Mouse (Mus musculus): ENCODE results near the gene Fli1. TPM values are rescaled to one million over a fixed set of nuclear protein-coding genes. Genes with fewer than 3 reads are reported as not detected.
A peak's percentile ranks its signal among the peaks of the same experiment; 100 is the strongest.

Gene Fli1
- polyA plus RNA-seq, 1 experiment from 2014 or later: 21.6 TPM

DNA sequence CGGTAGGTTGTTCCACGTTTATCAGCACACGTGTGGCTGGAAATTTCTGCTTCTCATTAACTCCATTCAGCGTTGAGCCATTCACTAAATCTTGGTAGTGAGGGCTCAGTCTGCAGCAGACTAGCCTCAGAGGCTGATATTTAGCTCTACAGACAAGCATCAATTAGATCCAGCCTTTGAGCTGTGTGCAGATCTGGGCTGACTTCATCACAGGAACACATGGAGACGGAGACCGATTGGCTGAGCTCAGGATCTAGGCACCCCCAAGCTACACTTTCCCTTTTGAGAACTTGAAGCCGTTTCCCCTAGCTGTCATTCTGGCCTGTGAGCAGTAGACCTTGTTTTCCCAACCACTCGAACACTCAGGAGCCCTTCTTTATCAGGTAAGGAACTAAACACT, 34.5 kb downstream of the Fli1 start:
- Histone ChIP-seq H3K27ac (peak overlapping the region; percentile 58; the same call in 1 of the 2 replicates), H3K4me3 (replicated peaks; ENCODE audit: low read depth, low read length) (no peak overlapping the region), H3K4me1 (replicated peaks; ENCODE audit: insufficient read depth, low read length) (peaks cover 21% of the 10 kb centered on the region; the same call in 1 of the 2 replicates), H3K9me3 (replicated peaks; ENCODE audit: low read length) (no peaks in the 10 kb centered on the region), H3K36me3 (ENCODE audit: insufficient read depth, low read length) (no peaks in the 10 kb centered on the region), H3K4me2 (ENCODE audit: low read length) (no peak overlapping the region), H3K9ac (ENCODE audit: low read depth, low read length) (no peak overlapping the region), H3K27me3 (ENCODE audit: insufficient read depth, low read length) (no peaks in the 10 kb centered on the region)
- ATAC-seq (replicated peaks; ENCODE audit: low FRiP score, low read depth) (no peak), DNase-seq (ENCODE audit: low spot score) (no peak)
- WGBS: 66% methylated on average over 8 of the region's 8 CpGs
- TF ChIP-seq CTCF (IDR thresholded peaks at IDR 0.05; ENCODE audit: low read depth): no peak

DNA sequence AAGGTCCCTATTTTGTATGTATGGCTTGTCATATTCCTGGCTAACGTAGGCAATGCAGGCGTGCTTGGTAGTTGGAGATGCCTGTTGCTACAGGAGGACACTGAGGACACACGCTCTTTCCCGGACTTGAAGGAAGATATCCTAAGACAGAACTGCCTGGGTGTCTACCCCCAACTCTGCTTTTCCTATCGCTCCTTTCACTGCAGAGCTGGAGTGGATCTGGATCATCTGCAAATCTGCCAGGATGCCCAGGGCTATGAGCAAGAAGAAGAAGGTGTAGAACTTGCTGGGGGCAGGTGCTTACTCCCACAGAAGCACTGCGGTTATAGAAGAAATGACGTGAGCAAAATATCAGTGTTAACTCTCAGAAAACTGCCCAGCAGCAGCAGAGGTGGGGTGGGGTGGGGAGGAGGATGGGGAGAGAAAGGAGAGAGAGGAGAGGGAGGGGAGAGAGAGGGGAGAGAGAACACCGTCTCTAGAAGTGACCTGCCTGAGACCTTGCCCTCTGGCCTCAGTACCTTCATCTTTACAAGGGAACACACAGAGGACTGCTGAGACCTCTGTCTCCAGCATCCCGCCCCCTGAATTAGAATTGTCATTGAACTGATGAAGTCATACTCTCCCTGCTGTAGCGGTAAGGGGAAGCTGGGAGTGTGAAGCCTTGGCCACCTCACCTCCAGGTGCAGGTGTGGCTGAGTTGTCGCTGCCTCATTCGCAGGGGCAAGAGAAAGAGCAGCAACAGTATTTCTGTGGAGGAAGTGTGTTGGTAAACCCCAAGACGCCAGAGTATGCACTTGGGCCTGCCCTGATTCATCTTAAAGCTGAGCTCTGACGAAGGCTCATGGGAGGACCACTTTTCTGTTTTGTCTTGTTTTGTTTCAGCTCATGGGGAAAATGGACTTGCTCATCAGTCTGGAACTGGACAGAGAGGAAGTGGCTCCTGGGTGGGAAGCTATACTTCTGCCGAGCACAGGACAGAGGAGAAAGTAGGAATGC, 35.5 kb downstream of the Fli1 start:
- 63% methylated on average over 15 of the region's 15 CpGs for WGBS
- no peaks in the 10 kb centered on the region for H3K36me3 ChIP-seq (ENCODE audit: insufficient read depth, low read length)
- H3K4me2 ChIP-seq (ENCODE audit: low read length): no peak overlapping the region
- peak overlapping the region; percentile 58; the same call in 1 of the 2 replicates for H3K27ac ChIP-seq
- no peaks in the 10 kb centered on the region for H3K27me3 ChIP-seq (ENCODE audit: insufficient read depth, low read length)
- ATAC-seq (replicated peaks; ENCODE audit: low FRiP score, low read depth) (no peak), DNase-seq (ENCODE audit: low spot score) (no peak)
- H3K4me3 ChIP-seq (replicated peaks; ENCODE audit: low read depth, low read length): no peak overlapping the region
- peaks cover 21% of the 10 kb centered on the region; the same call in 1 of the 2 replicates for H3K4me1 ChIP-seq (replicated peaks; ENCODE audit: insufficient read depth, low read length)
- no peak overlapping the region for H3K9ac ChIP-seq (ENCODE audit: low read depth, low read length)
- TF ChIP-seq CTCF (IDR thresholded peaks at IDR 0.05; ENCODE audit: low read depth): no peak
- H3K9me3 ChIP-seq (replicated peaks; ENCODE audit: low read length): no peaks in the 10 kb centered on the region

DNA sequence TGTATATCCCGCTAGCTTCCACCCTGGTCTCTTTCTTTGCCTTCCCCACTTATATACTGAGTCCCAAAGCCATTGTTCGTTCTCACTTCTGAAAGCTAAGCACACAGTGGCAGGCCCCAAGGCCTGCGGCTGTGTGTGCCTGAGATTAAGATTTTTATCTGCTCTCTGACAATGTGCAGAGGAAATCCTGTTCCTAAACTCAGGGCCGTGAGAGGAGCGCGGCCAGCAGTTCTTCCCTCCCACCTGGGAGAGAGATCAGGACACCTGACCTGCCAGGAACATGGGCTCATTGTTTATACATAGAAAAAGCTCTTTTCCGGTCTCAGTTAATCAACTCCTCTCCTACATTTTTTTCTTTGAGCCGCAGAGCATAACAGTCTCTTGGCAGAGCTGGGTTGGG, 36.5 kb downstream of the Fli1 start:
- Histone ChIP-seq H3K27ac (peak overlapping the region; percentile 58), H3K9ac (ENCODE audit: low read depth, low read length) (no peak overlapping the region), H3K36me3 (ENCODE audit: insufficient read depth, low read length) (no peaks in the 10 kb centered on the region), H3K4me1 (replicated peaks; ENCODE audit: insufficient read depth, low read length) (peaks cover 21% of the 10 kb centered on the region; the same call in 1 of the 2 replicates), H3K9me3 (replicated peaks; ENCODE audit: low read length) (no peaks in the 10 kb centered on the region), H3K4me2 (ENCODE audit: low read length) (no peak overlapping the region), H3K27me3 (ENCODE audit: insufficient read depth, low read length) (no peaks in the 10 kb centered on the region), H3K4me3 (replicated peaks; ENCODE audit: low read depth, low read length) (no peak overlapping the region)
- WGBS: 21% methylated on average over 8 of the region's 8 CpGs
- no peak for TF ChIP-seq CTCF (IDR thresholded peaks at IDR 0.05; ENCODE audit: low read depth)
- ATAC-seq (replicated peaks; ENCODE audit: low FRiP score, low read depth) (no peak), DNase-seq (ENCODE audit: low spot score) (peak; percentile 69)

DNA sequence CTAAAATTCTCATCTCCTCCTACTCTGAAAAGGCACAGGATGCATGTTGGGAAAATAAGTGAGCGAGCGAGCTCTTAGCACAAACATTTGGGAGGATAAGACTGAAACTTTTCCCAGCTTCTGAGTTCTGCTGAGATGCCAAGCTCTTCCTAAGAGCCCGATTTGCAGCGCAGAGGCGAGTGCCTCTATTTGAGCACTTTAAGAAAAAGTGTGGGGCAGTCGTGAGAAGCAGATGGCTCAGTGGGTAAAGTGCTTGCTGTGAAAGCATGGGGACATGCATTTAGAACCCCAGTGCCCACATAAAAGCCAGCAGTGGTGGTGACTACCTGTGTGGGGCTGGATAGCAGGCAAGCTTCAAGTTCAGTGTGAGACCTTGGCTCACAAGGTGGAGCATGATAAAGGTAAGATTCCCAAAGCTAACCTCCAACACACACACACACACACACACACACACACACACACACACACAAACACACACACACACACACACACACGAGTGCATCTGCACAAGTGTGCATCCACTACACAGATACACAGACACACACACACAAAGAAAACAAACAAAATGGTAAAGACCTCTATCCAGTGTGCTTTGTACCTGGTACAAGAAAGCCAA, 37.1 kb downstream of the Fli1 start:
- DNase-seq (ENCODE audit: low spot score) (no peak), ATAC-seq (replicated peaks; ENCODE audit: low FRiP score, low read depth) (no peak)
- no peak overlapping the region for H3K9ac ChIP-seq (ENCODE audit: low read depth, low read length)
- no peaks in the 10 kb centered on the region for H3K27me3 ChIP-seq (ENCODE audit: insufficient read depth, low read length)
- WGBS: 78% methylated on average over 7 of the region's 7 CpGs
- peaks cover 21% of the 10 kb centered on the region; the same call in 1 of the 2 replicates for H3K4me1 ChIP-seq (replicated peaks; ENCODE audit: insufficient read depth, low read length)
- TF ChIP-seq CTCF (IDR thresholded peaks at IDR 0.05; ENCODE audit: low read depth): no peak
- no peaks in the 10 kb centered on the region for H3K36me3 ChIP-seq (ENCODE audit: insufficient read depth, low read length)
- no peak overlapping the region for H3K4me2 ChIP-seq (ENCODE audit: low read length)
- H3K4me3 ChIP-seq (replicated peaks; ENCODE audit: low read depth, low read length): no peak overlapping the region
- H3K9me3 ChIP-seq (replicated peaks; ENCODE audit: low read length): no peaks in the 10 kb centered on the region
- peak overlapping the region; percentile 47 for H3K27ac ChIP-seq

DNA sequence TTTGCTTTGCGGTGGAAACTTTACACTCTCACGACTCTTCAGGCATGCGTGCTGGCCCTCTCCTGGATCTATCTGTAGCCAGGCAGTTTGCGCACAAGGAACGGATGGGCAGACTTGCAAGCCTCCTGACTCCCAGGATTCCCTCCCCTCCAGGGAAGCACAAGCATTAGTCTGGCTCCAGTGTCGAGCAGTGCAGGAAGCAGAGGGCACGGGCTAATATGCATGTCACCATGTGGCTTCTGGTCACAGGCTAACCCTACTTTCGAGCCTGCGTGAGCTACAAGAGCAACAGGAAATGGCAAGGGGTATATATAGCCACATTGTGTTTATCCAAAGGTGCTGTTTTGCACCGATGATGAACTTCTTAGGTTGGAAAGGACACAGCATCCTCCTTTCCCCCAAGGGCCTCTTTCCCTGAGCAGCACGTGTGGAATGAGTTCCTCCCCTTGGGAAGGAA, 38.6 kb downstream of the Fli1 start:
- Histone ChIP-seq H3K9ac (ENCODE audit: low read depth, low read length) (no peak overlapping the region), H3K4me3 (replicated peaks; ENCODE audit: low read depth, low read length) (no peak overlapping the region), H3K27me3 (ENCODE audit: insufficient read depth, low read length) (no peaks in the 10 kb centered on the region), H3K4me1 (replicated peaks; ENCODE audit: insufficient read depth, low read length) (peaks cover 23% of the 10 kb centered on the region; the same call in 1 of the 2 replicates), H3K9me3 (replicated peaks; ENCODE audit: low read length) (no peaks in the 10 kb centered on the region), H3K4me2 (ENCODE audit: low read length) (no peak overlapping the region), H3K27ac (peak overlapping the region; percentile 54), H3K36me3 (ENCODE audit: insufficient read depth, low read length) (no peaks in the 10 kb centered on the region)
- no peak; the same call in 1 of the 2 replicates for ATAC-seq (replicated peaks; ENCODE audit: low FRiP score, low read depth)
- 35% methylated on average over 11 of the region's 11 CpGs for WGBS
- DNase-seq (ENCODE audit: low spot score): peak; percentile 65
- no peak for TF ChIP-seq CTCF (IDR thresholded peaks at IDR 0.05; ENCODE audit: low read depth)

DNA sequence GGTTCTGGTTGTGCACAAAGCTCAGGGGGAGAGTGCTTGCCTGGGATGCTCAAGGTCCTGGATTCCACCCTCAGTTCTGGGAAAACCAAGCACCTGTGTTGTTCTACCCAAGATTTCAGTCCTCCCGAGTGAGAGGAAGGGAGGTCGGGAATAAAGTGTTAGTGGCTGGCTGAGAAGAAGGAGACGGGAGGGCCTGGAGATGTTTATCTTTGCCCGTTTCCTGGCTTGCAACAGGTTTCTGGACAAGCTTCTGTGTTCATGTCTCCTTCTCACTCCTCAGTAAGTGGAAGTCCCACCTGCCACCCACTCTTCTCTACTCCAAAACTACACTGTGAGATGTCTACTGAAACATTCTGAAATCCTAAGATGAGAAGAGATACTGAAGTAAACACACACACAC, 39.2 kb downstream of the Fli1 start:
- DNase-seq (ENCODE audit: low spot score) (no peak), ATAC-seq (replicated peaks; ENCODE audit: low FRiP score, low read depth) (no peak)
- Histone ChIP-seq H3K9me3 (replicated peaks; ENCODE audit: low read length) (no peaks in the 10 kb centered on the region), H3K4me2 (ENCODE audit: low read length) (no peak overlapping the region), H3K27ac (peak overlapping the region; percentile 44), H3K27me3 (ENCODE audit: insufficient read depth, low read length) (no peaks in the 10 kb centered on the region), H3K4me1 (replicated peaks; ENCODE audit: insufficient read depth, low read length) (peaks cover 25% of the 10 kb centered on the region; the same call in 1 of the 2 replicates), H3K9ac (ENCODE audit: low read depth, low read length) (no peak overlapping the region), H3K4me3 (replicated peaks; ENCODE audit: low read depth, low read length) (no peak overlapping the region), H3K36me3 (ENCODE audit: insufficient read depth, low read length) (no peaks in the 10 kb centered on the region)
- 14% methylated on average over 4 of the region's 4 CpGs for WGBS
- no peak for TF ChIP-seq CTCF (IDR thresholded peaks at IDR 0.05; ENCODE audit: low read depth)
